Mouse (Mus musculus): ENCODE results near the gene Gm20388.

DNA sequence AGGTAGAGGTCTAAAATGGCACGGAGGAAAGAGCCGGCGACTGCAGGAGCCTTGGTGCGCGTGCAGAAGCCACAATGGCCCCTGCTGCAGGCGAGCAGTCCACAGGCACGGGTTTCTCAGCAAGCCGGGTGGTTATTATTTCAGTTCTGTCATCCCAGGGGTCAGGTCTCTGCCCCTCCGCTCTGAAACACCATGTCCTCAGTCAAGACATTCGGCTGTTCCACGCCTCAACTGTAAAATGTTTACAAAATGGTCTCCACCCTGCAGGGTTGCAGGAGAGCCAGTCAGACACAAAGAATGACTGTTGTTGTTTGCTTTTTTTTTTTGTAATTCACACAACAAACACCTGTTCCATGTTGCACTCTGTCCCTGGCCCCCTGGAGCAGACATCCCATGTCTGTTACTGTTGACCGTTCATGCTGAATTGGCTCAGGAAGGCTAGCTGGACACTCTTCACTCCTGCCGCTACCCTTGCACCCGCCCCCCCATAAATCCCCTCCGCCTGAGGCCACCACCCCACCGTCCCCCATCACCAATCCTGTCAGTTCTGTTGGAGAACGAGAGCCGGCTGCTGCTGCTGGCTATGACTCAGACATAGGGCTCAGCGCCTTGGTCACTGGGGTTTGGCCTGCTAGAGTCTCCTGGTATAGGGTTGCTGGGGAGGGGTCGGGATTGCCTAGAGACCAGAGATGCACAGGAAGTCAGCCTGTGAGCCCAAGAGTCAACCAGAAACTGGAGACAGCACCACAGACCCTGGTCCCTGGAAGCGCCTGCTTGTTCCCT lies 350.9 kb downstream of the Gm20388 start:
- TF ChIP-seq CTCF (IDR thresholded peaks at IDR 0.05; ENCODE audit: control insufficient read depth, insufficient read depth, low read length) = no peak
- TF ChIP-seq POLR2A (IDR thresholded peaks at IDR 0.05; ENCODE audit: borderline replicate concordance, control insufficient read depth, low read depth, low read length) = no peak

All from bone marrow, adult 2 months (tissue).